Mouse (Mus musculus): ENCODE measurements around the gene Alkbh4. TPM values are rescaled to one million over a fixed set of nuclear protein-coding genes. Genes with fewer than 3 reads are reported as not detected.
A peak's percentile ranks its signal among the peaks of the same experiment; 100 is the strongest.
"Not testable (repeated sequence)": the region's sequence is repeated elsewhere in the genome, so short reads cannot be mapped to it uniquely, and the experiment has no call there.

The Alkbh4 gene
- polyA plus RNA-seq, 1 experiment from 2014 or later = 38.5 TPM

- no peak for DNase-seq (ENCODE audit: low spot score)
These were observed 6.8 kb downstream of the Alkbh4 start for GRCm38 (mm10) chr5:136142746-136143145.

- DNase-seq (ENCODE audit: low spot score) = no peak
These were observed 7.3 kb downstream of the Alkbh4 start for GRCm38 (mm10) chr5:136143161-136143755.

- no peak for DNase-seq (ENCODE audit: low spot score)
These were observed 8.9 kb downstream of the Alkbh4 start for GRCm38 (mm10) chr5:136144606-136145430.

GRCm38 (mm10) chr5:136146936-136147335 is 11.0 kb downstream of the Alkbh4 start:
- peak; percentile 71 for DNase-seq (ENCODE audit: low spot score)

GRCm38 (mm10) chr5:136147704-136148103 is 11.8 kb downstream of the Alkbh4 start:
- DNase-seq (ENCODE audit: low spot score) = no peak

GRCm38 (mm10) chr5:136149134-136149576 is 13.2 kb downstream of the Alkbh4 start:
- peak; percentile 63 for DNase-seq (ENCODE audit: low spot score)

- no peak for DNase-seq (ENCODE audit: low spot score)
These were observed 16.4 kb downstream of the Alkbh4 start for GRCm38 (mm10) chr5:136152365-136152764.

GRCm38 (mm10) chr5:136155399-136155798 is 19.5 kb downstream of the Alkbh4 start:
- DNase-seq (ENCODE audit: low spot score) = no peak

- not testable (repeated sequence) for DNase-seq (ENCODE audit: low spot score)
These were observed 24.1 kb downstream of the Alkbh4 start for GRCm38 (mm10) chr5:136160084-136160483.

- DNase-seq (ENCODE audit: low spot score) = no peak
These were observed 28.0 kb downstream of the Alkbh4 start for GRCm38 (mm10) chr5:136163807-136164474.

- DNase-seq (ENCODE audit: low spot score) = no peak
These were observed 29.3 kb downstream of the Alkbh4 start for GRCm38 (mm10) chr5:136165246-136165645.

- no peak for DNase-seq (ENCODE audit: low spot score)
These were observed 31.4 kb downstream of the Alkbh4 start for GRCm38 (mm10) chr5:136167296-136167695.

GRCm38 (mm10) chr5:136168071-136168470 is 32.1 kb downstream of the Alkbh4 start:
- DNase-seq (ENCODE audit: low spot score) = no peak

- peak; percentile 77 for DNase-seq (ENCODE audit: low spot score)
These were observed 33.9 kb downstream of the Alkbh4 start for GRCm38 (mm10) chr5:136169626-136170511.

GRCm38 (mm10) chr5:136170512-136171362 is 34.8 kb downstream of the Alkbh4 start, which contains the start of gene Orai2:
Orai2 (minus strand) TSS chr5:136170713.
- peak; percentile 89 for DNase-seq (ENCODE audit: low spot score)

- peak; percentile 57 for DNase-seq (ENCODE audit: low spot score)
These were observed 35.7 kb downstream of the Alkbh4 start for GRCm38 (mm10) chr5:136171363-136172341.

GRCm38 (mm10) chr5:136172939-136173338 is 37.0 kb downstream of the Alkbh4 start:
- DNase-seq (ENCODE audit: low spot score) = no peak

- peak; percentile 75 for DNase-seq (ENCODE audit: low spot score)
These were observed 37.9 kb downstream of the Alkbh4 start for GRCm38 (mm10) chr5:136173606-136174463.
